Mouse (Mus musculus) spleen, postnatal 4 days (tissue): Measurements from ENCODE around the gene Thoc6.

Experiments
- DNase-seq, 2 experiments: peaks; one replicate each; pipeline ENCODE4 v3.0.0; 2022; ENCODE audit warnings: low spot score in 2 of 2

The Thoc6 gene

DNA sequence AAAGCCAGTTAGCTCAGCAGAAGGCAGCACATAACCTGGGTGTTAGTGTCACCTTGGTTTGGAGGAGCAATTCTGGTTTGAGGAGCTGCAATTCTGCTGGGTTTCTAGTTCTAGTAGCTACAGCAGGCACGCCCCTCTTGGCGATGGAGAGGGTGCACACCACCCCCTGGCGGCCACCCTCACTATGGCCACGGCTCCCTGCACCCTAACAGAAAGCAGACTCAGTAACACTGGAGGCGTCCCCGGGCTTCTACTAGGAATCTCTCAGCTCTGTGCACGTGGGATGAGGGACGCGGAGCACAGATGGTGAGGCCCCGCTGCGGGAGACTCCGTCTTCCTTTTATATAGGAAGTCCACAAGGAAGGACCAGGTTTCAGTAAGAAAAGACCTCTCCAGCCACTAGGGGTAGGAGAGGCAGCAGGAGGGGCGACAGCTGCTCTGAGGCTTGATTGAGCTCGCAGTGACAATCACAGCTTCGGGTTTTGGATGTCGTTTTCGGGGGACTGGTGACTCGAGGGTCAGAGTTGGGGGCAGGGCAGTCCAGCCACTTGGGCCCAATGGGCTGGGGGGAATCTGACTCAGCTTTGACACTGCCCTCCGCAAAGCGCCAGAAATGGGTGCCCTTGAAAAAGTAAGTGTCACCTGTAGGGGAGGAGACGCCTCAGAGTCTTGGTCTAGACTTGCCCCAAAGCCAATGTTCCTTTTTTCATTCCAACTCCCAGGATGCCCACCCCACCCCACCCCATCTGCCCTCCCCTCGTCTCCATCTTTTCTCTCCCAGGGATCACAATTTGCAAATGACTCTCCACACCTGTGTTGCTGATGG lies 43.3 kb downstream of the Thoc6 start:
- DNase-seq: peak; percentile 73 to 90

DNA sequence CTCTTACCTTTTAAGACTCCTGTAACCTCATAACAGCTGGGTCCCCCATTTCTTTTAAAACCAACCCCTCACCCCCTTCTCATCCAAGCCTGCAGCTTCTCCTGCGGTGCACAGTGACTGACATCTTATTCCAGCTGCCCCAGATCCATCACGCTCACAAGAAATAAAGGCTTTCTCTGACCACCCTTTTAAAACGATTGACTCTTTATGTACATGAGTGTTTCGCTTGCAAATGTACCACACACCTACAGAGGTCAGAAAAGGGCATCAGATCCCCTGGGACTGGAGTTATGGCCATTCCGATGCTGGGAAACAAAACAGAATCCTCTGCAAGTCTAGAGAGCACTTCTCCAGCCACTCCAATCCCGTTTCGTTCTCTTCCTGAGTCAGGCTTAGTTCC lies 45.9 kb downstream of the Thoc6 start:
- DNase-seq: no peak

DNA sequence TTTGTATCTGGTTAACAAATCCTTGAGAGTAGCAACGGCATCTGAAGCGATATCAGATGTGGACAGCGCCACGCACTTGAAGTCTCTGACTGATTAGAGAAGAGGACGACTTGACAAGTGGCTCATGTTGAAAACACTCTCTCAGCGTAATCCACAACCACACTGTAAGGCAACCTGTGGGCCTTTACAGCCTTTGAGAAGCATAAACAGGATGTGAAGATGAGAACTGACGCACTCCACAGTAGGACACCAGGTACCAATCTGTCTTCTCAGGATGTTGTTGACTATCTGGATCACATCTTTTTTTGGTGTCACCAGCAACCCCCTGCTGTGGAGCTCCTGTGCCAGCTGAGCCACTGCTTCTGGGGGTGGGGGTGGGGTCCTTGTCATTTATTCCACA lies 53.3 kb downstream of the Thoc6 start:
- no peak for DNase-seq
